Mouse (Mus musculus) lung, postnatal 4 days (tissue): Measurements from ENCODE around the gene Tceanc.

ENCODE experiments used
- DNase-seq, 2 experiments: peaks; one replicate each; pipeline ENCODE4 v3.0.0; 2021

The Tceanc gene

DNA sequence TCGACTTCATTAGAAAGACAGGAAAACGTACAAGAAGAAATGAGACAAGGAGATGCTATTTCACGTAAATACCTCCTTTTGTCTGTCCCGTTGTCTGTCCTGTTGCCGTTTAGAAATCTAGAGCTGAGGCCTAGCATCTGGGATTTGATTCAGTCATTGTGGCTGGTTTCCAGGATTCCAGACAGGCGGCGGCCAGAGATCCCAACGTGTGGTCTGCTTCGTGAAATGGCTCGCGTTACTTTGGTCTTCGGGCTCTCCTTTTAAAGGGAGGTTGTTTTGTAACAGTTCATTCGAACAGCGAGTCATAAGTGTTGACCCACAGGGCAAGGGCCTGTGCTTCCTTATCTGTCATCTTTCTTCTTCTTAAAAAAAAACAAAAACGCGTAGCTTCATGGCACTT is at the start of gene Tceanc:
Gene Tceanc (minus strand): TSS at position 223 of the 400 bp plus-strand sequence.
- peak in 1 of 2 experiments; percentile 20 for DNase-seq

GRCm38 (mm10) chrX:166565983-166566382 is 47.6 kb upstream of the Tceanc start:
- no peak for DNase-seq

DNA sequence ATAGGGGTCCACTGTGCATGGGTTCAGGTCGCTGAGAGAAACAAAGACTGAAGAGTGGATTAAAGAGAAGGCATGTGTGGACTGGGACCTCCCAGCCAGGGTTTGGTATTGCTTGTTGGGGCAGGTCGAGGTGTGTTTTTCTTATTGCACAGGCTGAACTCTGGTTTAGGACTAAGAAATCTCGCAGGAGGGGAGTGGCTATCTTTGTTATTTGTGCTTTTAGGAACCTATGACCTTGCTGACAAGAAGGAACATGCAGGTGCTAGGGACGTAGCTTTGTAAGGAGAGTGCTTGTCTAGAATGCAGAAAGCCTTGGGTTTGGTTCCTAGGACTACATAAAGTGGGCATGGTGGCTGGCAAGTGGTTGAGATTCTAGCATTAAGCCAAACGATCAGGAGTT is 47.0 kb upstream of the Tceanc start:
- DNase-seq = no peak

DNA sequence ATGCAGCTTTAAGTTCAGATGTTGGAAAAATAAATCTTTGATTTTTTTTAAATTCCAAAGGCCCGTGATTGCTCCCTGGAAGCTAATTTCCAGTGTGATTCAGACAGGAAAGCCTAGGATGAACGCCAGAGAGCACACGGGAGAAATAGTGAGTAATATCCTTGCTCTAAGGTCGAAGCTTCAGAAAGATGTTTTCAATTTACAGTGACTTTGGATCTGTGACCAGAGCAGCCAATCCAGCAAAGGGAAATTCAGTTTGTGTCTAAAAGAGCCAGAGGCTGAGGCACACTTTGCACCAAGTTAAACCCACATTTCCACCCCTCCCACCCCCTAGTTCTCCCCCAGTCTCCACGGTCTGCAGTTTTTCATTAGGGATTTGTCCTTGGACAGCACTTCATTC is 46.5 kb upstream of the Tceanc start:
- DNase-seq = no peak

- DNase-seq = peak; percentile 32 to 37
Observed at GRCm38 (mm10) chrX:166559333-166559732, 41.0 kb upstream of the Tceanc start.

- no peak for DNase-seq
Observed at GRCm38 (mm10) chrX:166552355-166552754, 34.0 kb upstream of the Tceanc start.

- peak in 1 of 2 experiments; percentile 55 for DNase-seq
Observed at GRCm38 (mm10) chrX:166546495-166546894, 28.1 kb upstream of the Tceanc start.

GRCm38 (mm10) chrX:166535138-166535537 is 16.8 kb upstream of the Tceanc start:
- no peak for DNase-seq

- no peak for DNase-seq
Observed at GRCm38 (mm10) chrX:166533432-166533831, 15.1 kb upstream of the Tceanc start.

DNA sequence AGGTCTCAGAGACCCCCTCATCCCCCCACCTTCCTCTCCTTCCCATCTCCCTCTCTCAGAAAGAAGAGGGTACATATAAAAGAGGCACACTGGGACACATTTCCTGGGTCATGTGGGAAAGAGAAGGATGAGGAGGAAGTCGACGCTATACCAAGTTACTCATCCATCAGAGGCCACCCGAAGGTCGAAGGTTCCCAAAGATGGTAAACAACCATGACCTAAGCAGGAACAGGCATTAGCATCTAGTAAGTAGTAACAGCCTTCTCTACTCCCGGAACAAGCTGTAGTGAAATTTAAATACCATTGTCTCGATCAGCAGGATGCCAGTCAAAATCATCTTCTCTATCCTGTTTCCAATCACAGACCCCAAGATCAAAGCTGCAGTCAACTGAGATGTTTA is 13.3 kb upstream of the Tceanc start:
- DNase-seq = no peak

DNA sequence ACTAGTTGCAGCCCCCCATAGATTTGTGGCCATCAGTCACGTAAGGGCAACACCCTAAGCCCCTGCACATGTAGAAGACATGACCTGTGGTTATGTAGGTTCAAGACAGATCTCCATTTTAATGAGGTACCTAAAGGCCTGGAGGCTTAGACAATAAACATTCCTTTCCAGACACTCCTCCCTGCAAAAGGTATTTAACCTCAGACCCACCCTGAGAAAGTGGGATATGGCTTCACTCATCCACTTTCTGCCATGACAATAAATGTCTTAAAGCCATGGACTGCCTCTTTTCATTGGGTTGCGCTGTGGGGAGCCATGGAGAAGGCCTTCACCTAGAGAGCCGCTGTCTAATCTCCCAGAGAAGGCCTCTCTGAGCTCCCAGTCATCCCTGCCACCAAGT is 9.8 kb upstream of the Tceanc start:
- no peak for DNase-seq

- DNase-seq = peak in 1 of 2 experiments; percentile 25
Observed at GRCm38 (mm10) chrX:166525637-166526315, 7.4 kb upstream of the Tceanc start.

DNA sequence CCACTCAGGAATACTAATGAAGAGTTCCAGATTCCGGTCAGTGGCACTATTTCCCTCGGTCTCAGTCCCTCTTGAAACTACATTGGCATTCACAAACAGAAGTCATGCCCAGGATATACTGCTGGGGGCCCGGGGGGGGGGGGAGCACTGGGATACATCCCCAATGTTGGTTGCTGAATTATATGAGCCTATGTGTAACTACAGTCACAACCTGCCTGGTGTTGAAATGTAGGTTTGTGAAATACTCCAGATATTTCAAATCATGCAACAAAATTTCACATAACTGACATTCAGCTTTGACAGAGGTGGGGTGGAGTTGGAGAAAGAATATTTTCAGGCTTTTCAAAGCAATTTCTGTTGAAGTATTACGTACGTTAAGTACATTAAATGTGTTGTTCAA is 2.4 kb upstream of the Tceanc start:
- DNase-seq = no peak

DNA sequence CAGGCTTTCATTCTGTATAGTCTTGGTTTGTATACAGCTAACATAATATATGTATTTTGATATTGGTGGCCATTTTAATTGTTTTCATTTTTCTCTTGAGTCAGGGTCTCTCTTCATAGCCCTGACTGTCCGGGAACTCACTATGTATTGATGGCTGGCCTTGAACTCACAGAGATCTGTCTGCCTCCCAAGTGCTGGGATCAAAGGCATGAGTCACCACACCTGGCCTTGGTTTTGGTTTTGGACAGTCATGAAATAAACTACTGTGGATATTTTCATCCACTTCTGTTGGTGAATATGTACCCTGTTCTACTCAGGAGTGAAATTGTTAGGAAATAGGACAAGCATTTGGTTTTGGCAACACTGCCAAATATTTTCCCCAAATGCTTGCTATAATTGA is 1.7 kb downstream of the Tceanc start:
- no peak for DNase-seq

- no peak for DNase-seq
Observed at GRCm38 (mm10) chrX:166515923-166516322, 2.4 kb downstream of the Tceanc start.

DNA sequence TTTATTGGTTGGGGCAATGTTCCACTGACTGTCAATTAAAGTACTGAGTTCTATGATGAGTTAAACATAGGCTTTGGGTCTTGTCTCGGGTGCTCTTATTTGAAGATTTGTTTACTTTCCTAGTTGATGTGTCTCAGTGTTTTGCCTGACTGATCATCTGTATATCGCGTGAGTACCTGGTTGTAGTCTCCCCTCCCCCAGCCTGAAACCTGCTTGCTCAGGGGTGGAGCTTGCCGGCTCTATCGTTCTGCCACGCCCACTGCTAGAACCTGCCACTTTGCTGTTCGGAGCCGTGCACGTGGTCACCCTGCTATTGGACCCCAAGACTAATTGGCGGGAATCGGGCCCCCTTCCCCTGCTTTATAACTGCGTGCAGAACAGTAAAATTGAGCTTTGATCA is 4.3 kb downstream of the Tceanc start:
- DNase-seq = peak in 1 of 2 experiments; percentile 45

DNA sequence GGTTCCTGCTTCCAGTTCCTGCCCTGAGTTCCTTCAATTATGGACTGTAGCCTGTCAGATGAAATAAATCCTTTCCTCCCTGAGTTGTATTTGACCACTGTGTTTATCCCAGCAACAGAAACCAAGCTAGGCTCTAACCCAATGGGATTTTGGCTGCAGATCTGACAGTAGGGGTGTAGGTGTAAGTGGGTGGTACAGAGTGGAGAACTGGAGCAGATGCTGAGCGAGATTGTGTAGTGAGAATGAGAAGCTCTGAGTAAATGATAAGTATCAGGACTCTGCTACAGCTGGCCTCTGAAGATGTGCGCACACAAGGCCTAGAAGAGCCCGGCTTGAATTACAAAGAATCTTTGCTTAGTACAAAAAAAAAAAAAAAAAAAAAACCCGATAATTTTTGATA is 6.3 kb downstream of the Tceanc start:
- no peak for DNase-seq

DNA sequence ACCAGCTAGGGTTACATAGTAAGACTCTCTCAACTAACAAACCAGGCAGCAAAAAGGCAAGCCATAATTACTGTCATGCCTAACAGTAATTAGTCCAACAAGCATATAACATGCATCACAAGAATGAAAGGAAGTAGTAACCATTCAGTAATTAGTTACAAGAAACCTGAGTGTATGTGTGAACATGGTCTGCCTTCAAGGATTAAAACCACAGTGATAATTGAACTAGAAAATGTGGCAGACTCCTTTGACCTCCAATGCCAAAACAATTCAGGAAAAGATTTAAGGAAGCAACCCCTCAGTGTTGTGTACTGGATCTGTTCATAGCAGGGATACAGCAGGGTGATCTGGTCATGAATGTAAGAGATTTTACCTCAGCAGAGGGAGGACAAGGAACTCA is 7.3 kb downstream of the Tceanc start:
- no peak for DNase-seq

- peak; percentile 94 to 97 for DNase-seq
Observed at GRCm38 (mm10) chrX:166509761-166510738, 8.3 kb downstream of the Tceanc start.

GRCm38 (mm10) chrX:166504421-166504820 is 13.9 kb downstream of the Tceanc start:
- DNase-seq = peak in 1 of 2 experiments; percentile 21

GRCm38 (mm10) chrX:166499496-166500190 is 18.7 kb downstream of the Tceanc start:
- no peak for DNase-seq

DNA sequence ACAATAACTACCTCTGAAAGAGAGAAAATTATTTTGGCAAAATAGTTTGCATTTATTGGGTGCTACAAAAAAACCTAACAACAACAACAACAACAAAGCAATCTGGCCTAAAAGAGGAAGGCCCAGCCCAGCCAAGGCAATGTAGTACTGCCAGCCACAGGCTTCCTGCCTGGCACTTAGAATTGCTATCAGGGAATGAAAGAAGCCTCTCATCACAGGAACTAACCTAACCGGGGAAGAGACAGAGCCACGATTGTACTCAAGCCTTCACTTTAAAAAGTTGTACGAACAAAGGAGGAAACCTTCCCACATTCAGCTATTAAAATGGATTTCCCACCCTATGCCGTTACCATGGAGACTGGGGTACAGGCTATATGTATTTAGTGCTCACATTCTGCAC is 20.6 kb downstream of the Tceanc start:
- DNase-seq = no peak

GRCm38 (mm10) chrX:166495052-166495451 is 23.3 kb downstream of the Tceanc start:
- no peak for DNase-seq
